ENCODE assay signal across 8 mouse cellular contexts in the genomic region with DNA sequence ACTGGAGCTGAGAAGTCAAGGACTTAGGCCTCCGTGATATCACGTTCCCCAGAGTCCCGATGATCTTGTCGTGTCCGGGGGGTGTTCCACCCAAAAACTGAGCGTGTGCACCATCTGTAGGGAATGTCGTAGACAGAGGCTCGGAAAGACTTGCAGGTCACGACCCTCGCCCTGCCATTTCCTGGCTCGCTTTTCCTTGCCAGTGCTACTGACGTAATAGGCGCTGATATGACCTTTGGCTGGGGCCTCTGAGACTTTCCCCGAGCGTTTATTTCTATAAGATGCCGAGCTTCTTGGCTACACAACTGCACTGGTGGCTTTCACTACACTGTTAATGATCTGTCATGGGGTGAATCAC. TPM values are rescaled to one million over a fixed set of nuclear protein-coding genes. Genes with fewer than 3 reads are reported as not detected.
A peak's percentile ranks its signal among the peaks of the same experiment; 100 is the strongest.
DNase-seq lines count a peak whose midpoint lies in the region; ATAC-seq and TF ChIP-seq lines count a peak whose summit lies in the region.

No protein-coding gene starts in this region.

- no peak for TF ChIP-seq CTCF in midbrain, postnatal 0 days (IDR thresholded peaks at IDR 0.05)

- peak overlapping the region; percentile 80 for H3K9ac ChIP-seq in kidney, embryonic 16.5 days (replicated peaks; ENCODE audit: low read length)
- peak overlapping the region; percentile 69 for H3K9ac ChIP-seq in intestine, embryonic 14.5 days (ENCODE audit: low read length)
- H3K9ac ChIP-seq in midbrain, postnatal 0 days (replicated peaks; ENCODE audit: low read length, poor library complexity, severe bottlenecking), result peak overlapping the region; percentile 65

- H3K27me3 ChIP-seq in kidney, embryonic 16.5 days (ENCODE audit: insufficient read depth, low read length), result no peaks in the 10 kb centered on the region
- H3K27me3 ChIP-seq in embryonic facial prominence, embryonic 10.5 days (replicated peaks; ENCODE audit: low read depth, poor library complexity, severe bottlenecking), result no peaks in the 10 kb centered on the region
- no peaks in the 10 kb centered on the region for H3K27me3 ChIP-seq in intestine, embryonic 14.5 days (replicated peaks; ENCODE audit: control insufficient read depth, insufficient read depth, low read length)
- H3K27me3 ChIP-seq in midbrain, postnatal 0 days (ENCODE audit: insufficient read depth, low read length), result no peaks in the 10 kb centered on the region

- 3% methylated on average over 16 of the region's 16 CpGs for WGBS in kidney, embryonic 16.5 days
- 7% methylated on average over 16 of the region's 16 CpGs for WGBS in embryonic facial prominence, embryonic 10.5 days
- 2% methylated on average over 16 of the region's 16 CpGs for WGBS in intestine, embryonic 14.5 days
- WGBS in midbrain, postnatal 0 days, result 10% methylated on average over 16 of the region's 16 CpGs

- DNase-seq in kidney, adult 8-10 months, result no peak
- no peak for DNase-seq in embryonic facial prominence, embryonic 10.5 days (ENCODE audit: low spot score)
- DNase-seq in intestine, embryonic 14.5 days (ENCODE audit: low spot score), result no peak
- no peak for DNase-seq in midbrain, postnatal 0 days (ENCODE audit: low spot score)
- DNase-seq in layer of hippocampus, adult 8-10 months (ENCODE audit: low spot score in 2 of 2), result no peak
- DNase-seq in adrenal gland, postnatal 4 days (ENCODE audit: low spot score in 2 of 2), result no peak
- DNase-seq in kidney, adult 18-20 months, result no peak

- peak overlapping the region; percentile 94 for H3K4me2 ChIP-seq in kidney, embryonic 16.5 days (replicated peaks; ENCODE audit: low read depth, low read length)
- peak overlapping the region; percentile 94 for H3K4me2 ChIP-seq in intestine, embryonic 14.5 days (ENCODE audit: low read length)
- H3K4me2 ChIP-seq in midbrain, postnatal 0 days (ENCODE audit: low read depth, low read length, poor library complexity, severe bottlenecking), result peak overlapping the region; percentile 83

- H3K9me3 ChIP-seq in kidney, embryonic 16.5 days (ENCODE audit: low read length), result no peaks in the 10 kb centered on the region
- peaks cover 6% of the 10 kb centered on the region; the same call in 1 of the 2 replicates for H3K9me3 ChIP-seq in embryonic facial prominence, embryonic 10.5 days
- H3K9me3 ChIP-seq in intestine, embryonic 14.5 days (ENCODE audit: control insufficient read depth, low read length), result no peaks in the 10 kb centered on the region
- H3K9me3 ChIP-seq in midbrain, postnatal 0 days (ENCODE audit: low read length), result no peaks in the 10 kb centered on the region

- peak overlapping the region; percentile 84 for H3K27ac ChIP-seq in kidney, embryonic 16.5 days (ENCODE audit: low read length)
- peak overlapping the region; percentile 94 for H3K27ac ChIP-seq in embryonic facial prominence, embryonic 10.5 days (replicated peaks)
- peak overlapping the region; percentile 82 for H3K27ac ChIP-seq in intestine, embryonic 14.5 days (ENCODE audit: low read depth)
- H3K27ac ChIP-seq in midbrain, postnatal 0 days (ENCODE audit: low read depth, low read length), result peak overlapping the region; percentile 87

- no peaks in the 10 kb centered on the region for H3K36me3 ChIP-seq in kidney, embryonic 16.5 days (ENCODE audit: insufficient read depth, low read length)
- H3K36me3 ChIP-seq in embryonic facial prominence, embryonic 10.5 days (replicated peaks), result no peaks in the 10 kb centered on the region
- H3K36me3 ChIP-seq in intestine, embryonic 14.5 days (ENCODE audit: control insufficient read depth, insufficient read depth, low read length), result no peaks in the 10 kb centered on the region
- H3K36me3 ChIP-seq in midbrain, postnatal 0 days (ENCODE audit: insufficient read depth, low read length), result no peaks in the 10 kb centered on the region

- H3K4me3 ChIP-seq in kidney, embryonic 16.5 days (ENCODE audit: low read length), result peak overlapping the region; percentile 61
- H3K4me3 ChIP-seq in embryonic facial prominence, embryonic 10.5 days, result peak overlapping the region; percentile 62
- H3K4me3 ChIP-seq in intestine, embryonic 14.5 days (ENCODE audit: low read depth, low read length), result peak overlapping the region; percentile 50
- peak overlapping the region; percentile 44 for H3K4me3 ChIP-seq in midbrain, postnatal 0 days (ENCODE audit: low read depth, low read length)

- H3K4me1 ChIP-seq in kidney, embryonic 16.5 days (ENCODE audit: insufficient read depth, low read length), result peaks cover 9% of the 10 kb centered on the region
- peaks cover 11% of the 10 kb centered on the region for H3K4me1 ChIP-seq in embryonic facial prominence, embryonic 10.5 days
- H3K4me1 ChIP-seq in intestine, embryonic 14.5 days (replicated peaks; ENCODE audit: control insufficient read depth, insufficient read depth, low read length), result 0 out of 2 replicates have a peak, but pooled peaks cover 6% of the 10 kb centered on the region
- peaks cover 3% of the 10 kb centered on the region; the same call in 1 of the 2 replicates for H3K4me1 ChIP-seq in midbrain, postnatal 0 days (ENCODE audit: insufficient read depth, low read length)

- peak; percentile 5; the same call in 1 of the 2 replicates for ATAC-seq in kidney, embryonic 16.5 days (ENCODE audit: low FRiP score, low TSS enrichment)
- ATAC-seq in intestine, embryonic 14.5 days (replicated peaks; ENCODE audit: low FRiP score, low TSS enrichment, low read depth), result no peak; the same call in 1 of the 2 replicates
- peak; percentile 44 for ATAC-seq in midbrain, postnatal 0 days (ENCODE audit: low FRiP score)

RNA-seq across cellular contexts. Expression of a gene that starts 15.8 kb away (rescaled TPM):
- polyA plus RNA-seq in kidney, embryonic 16.5 days (2015; fragmentation: Nextera tagmentation; extraction: Ambion mirVana), result 10.4 and 12.1 TPM in 2 replicates
- polyA plus RNA-seq in embryonic facial prominence, embryonic 10.5 days (2016; fragmentation: Nextera tagmentation; extraction: Ambion mirVana), result 11.8 and 12.5 TPM in 2 replicates
- polyA plus RNA-seq in intestine, embryonic 14.5 days (2014; fragmentation: Nextera tagmentation; extraction: Ambion mirVana), result 7.4 and 8.3 TPM in 2 replicates
- 31.7 and 35.4 TPM in 2 replicates for total RNA-seq in midbrain, postnatal 0 days (2014; rRNA removed)
- polyA plus RNA-seq in midbrain, postnatal 0 days (2015; fragmentation: Nextera tagmentation; extraction: Ambion mirVana), result 7.7 and 9.0 TPM in 2 replicates
- 10 to 100 TPM in 3 of 4 experiments, 1 to 10 TPM in 1; 9.5 to 11.6 (median 11.3) TPM for total RNA-seq in layer of hippocampus, adult 8-10 months (2022)
- total RNA-seq in adrenal gland, postnatal 4 days (2021), result 10 to 100 TPM; 12.7 to 13.5 TPM

RNA-seq across cellular contexts. Expression of a gene that starts 22.6 kb away (rescaled TPM):
- 0.46 and 0.60 TPM in 2 replicates for polyA plus RNA-seq in kidney, embryonic 16.5 days (2015; fragmentation: Nextera tagmentation; extraction: Ambion mirVana)
- 0.67 and 1.0 TPM in 2 replicates for polyA plus RNA-seq in embryonic facial prominence, embryonic 10.5 days (2016; fragmentation: Nextera tagmentation; extraction: Ambion mirVana)
- 0.45 and 0.63 TPM in 2 replicates for polyA plus RNA-seq in intestine, embryonic 14.5 days (2014; fragmentation: Nextera tagmentation; extraction: Ambion mirVana)
- 1.9 and 2.7 TPM in 2 replicates for total RNA-seq in midbrain, postnatal 0 days (2014; rRNA removed)
- 1.1 and 1.2 TPM in 2 replicates for polyA plus RNA-seq in midbrain, postnatal 0 days (2015; fragmentation: Nextera tagmentation; extraction: Ambion mirVana)
- total RNA-seq in layer of hippocampus, adult 8-10 months (2022), result 1 to 10 TPM in 1 of 4 experiments, under 1 TPM in 3; 0.77 to 1.4 (median 0.92) TPM
- under 1 TPM; 0.59 to 0.64 TPM for total RNA-seq in adrenal gland, postnatal 4 days (2021)

RNA-seq across cellular contexts. Expression of a gene that starts 27.8 kb away (rescaled TPM):
- 983 and 1,044 TPM in 2 replicates for polyA plus RNA-seq in kidney, embryonic 16.5 days (2015; fragmentation: Nextera tagmentation; extraction: Ambion mirVana)
- polyA plus RNA-seq in embryonic facial prominence, embryonic 10.5 days (2016; fragmentation: Nextera tagmentation; extraction: Ambion mirVana), result 1,112 and 1,123 TPM in 2 replicates
- 1,510 and 1,578 TPM in 2 replicates for polyA plus RNA-seq in intestine, embryonic 14.5 days (2014; fragmentation: Nextera tagmentation; extraction: Ambion mirVana)
- total RNA-seq in midbrain, postnatal 0 days (2014; rRNA removed), result 1,185 and 1,542 TPM in 2 replicates
- polyA plus RNA-seq in midbrain, postnatal 0 days (2015; fragmentation: Nextera tagmentation; extraction: Ambion mirVana), result 583 and 614 TPM in 2 replicates
- 100 to 1,000 TPM; 383 to 519 (median 436) TPM for total RNA-seq in layer of hippocampus, adult 8-10 months (2022)
- total RNA-seq in adrenal gland, postnatal 4 days (2021), result 1,000 to 10,000 TPM; 1,322 to 1,347 TPM

RNA-seq across cellular contexts. Expression of a gene that starts 27.8 kb away (rescaled TPM):
- polyA plus RNA-seq in kidney, embryonic 16.5 days (2015; fragmentation: Nextera tagmentation; extraction: Ambion mirVana), result 12.4 and 14.4 TPM in 2 replicates
- 15.1 and 15.7 TPM in 2 replicates for polyA plus RNA-seq in embryonic facial prominence, embryonic 10.5 days (2016; fragmentation: Nextera tagmentation; extraction: Ambion mirVana)
- 5.4 and 6.5 TPM in 2 replicates for polyA plus RNA-seq in intestine, embryonic 14.5 days (2014; fragmentation: Nextera tagmentation; extraction: Ambion mirVana)
- total RNA-seq in midbrain, postnatal 0 days (2014; rRNA removed), result 11.9 and 13.0 TPM in 2 replicates
- polyA plus RNA-seq in midbrain, postnatal 0 days (2015; fragmentation: Nextera tagmentation; extraction: Ambion mirVana), result 8.2 and 8.9 TPM in 2 replicates
- 10 to 100 TPM in 1 of 4 experiments, 1 to 10 TPM in 3; 7.5 to 10.8 (median 8.8) TPM for total RNA-seq in layer of hippocampus, adult 8-10 months (2022)
- 10 to 100 TPM in 1 of 2 experiments, 1 to 10 TPM in 1; 9.2 to 11.3 TPM for total RNA-seq in adrenal gland, postnatal 4 days (2021)

RNA-seq across cellular contexts. Expression of a gene that starts 48.1 kb away (rescaled TPM):
- polyA plus RNA-seq in kidney, embryonic 16.5 days (2015; fragmentation: Nextera tagmentation; extraction: Ambion mirVana), result 0.11 and 0.40 TPM in 2 replicates
- not detected in 2 replicates for polyA plus RNA-seq in embryonic facial prominence, embryonic 10.5 days (2016; fragmentation: Nextera tagmentation; extraction: Ambion mirVana)
- polyA plus RNA-seq in intestine, embryonic 14.5 days (2014; fragmentation: Nextera tagmentation; extraction: Ambion mirVana), result 0.38 TPM in 1 of 2 replicates, not detected in the other
- not detected in 2 replicates for total RNA-seq in midbrain, postnatal 0 days (2014; rRNA removed)
- 0.18 and 0.21 TPM in 2 replicates for polyA plus RNA-seq in midbrain, postnatal 0 days (2015; fragmentation: Nextera tagmentation; extraction: Ambion mirVana)
- total RNA-seq in layer of hippocampus, adult 8-10 months (2022), result under 1 TPM in 3 of 4 experiments, not detected in 1; 0.27 to 0.47 (median 0.27) TPM
- total RNA-seq in adrenal gland, postnatal 4 days (2021), result 10 to 100 TPM in 1 of 2 experiments, under 1 TPM in 1; 0.70 to 16.3 TPM
